Mouse (Mus musculus): ENCODE measurements around the gene Mapkbp1.

DNA sequence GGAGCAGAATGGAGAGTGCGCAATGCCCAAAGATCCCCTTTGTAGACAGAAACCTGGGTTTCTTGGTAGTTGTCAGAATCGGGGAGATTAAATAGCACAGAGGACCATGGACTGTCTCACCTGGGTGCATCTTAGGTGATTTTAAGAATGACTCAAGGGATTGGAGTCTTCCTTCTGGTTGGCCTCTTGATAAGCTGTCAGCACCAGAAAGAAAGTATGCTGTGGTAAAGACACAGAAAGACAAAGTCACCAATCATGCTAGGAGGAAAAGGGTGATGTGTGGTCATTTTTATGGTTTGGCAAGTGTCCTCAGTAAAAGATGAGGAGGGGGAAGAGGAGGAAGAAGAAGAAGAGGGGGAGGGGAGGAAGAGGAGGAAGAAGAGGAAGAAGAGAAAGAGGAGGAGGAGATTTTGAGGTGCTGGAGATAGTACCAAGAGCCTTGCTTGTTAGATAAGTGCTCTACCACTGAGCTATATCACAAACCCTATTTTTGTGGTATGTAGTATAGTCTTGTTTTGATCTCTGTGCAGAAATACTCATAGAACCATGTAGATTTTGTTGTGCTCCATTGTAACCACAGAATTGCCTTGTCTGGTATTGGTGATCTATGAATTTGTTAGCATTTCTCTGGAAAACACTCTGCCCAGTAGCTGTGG is 41.5 kb downstream of the Mapkbp1 start:
- no peak for TF ChIP-seq POLR2A (IDR thresholded peaks at IDR 0.05; ENCODE audit: low read depth, low read length)
- TF ChIP-seq CTCF (IDR thresholded peaks at IDR 0.05; ENCODE audit: extremely low read depth, insufficient read depth, insufficient read length, insufficient replicate concordance), result no peak

Measured in spleen, adult 2 months (tissue).